Mouse (Mus musculus) limb, embryonic 14.5 days (tissue): ENCODE results near the gene Shld2. TPM values are rescaled to one million over a fixed set of nuclear protein-coding genes. Genes with fewer than 3 reads are reported as not detected.

Source experiments
- ATAC-seq: fragments of 200-750 bp; cut with Nextera tagmentation; 2 replicates; pipeline ENCODE4 v1.8.0; 2017; ENCODE audit warnings: low read depth, moderate number of reproducible peaks, moderate TSS enrichment; ENCODE audit not compliant: low FRiP score
- DNase-seq: peaks from one replicate; pipeline ENCODE4 v3.0.0-alpha.2; 2015; ENCODE audit warnings: low spot score
- H3K27ac ChIP-seq: fragments of 300-500 bp; sonication (generic); replicated peaks from 2 replicates; pipeline ENCODE4 v1.5.1; 2014; ENCODE audit warnings: low read depth, mild to moderate bottlenecking, low read length, moderate library complexity, mixed read lengths
- H3K27me3 ChIP-seq: fragments of 300-500 bp; sonication (generic); 2 replicates; pipeline ENCODE4 v1.6.1; 2014; ENCODE audit warnings: low read length, mixed read lengths; ENCODE audit not compliant: control insufficient read depth, insufficient read depth
- H3K36me3 ChIP-seq: fragments of 300-500 bp; sonication (generic); 2 replicates; pipeline ENCODE4 v1.6.1; 2014; ENCODE audit warnings: mild to moderate bottlenecking, low read length, moderate library complexity, mixed read lengths; ENCODE audit not compliant: control insufficient read depth, insufficient read depth
- H3K4me1 ChIP-seq: fragments of 300-500 bp; sonication (generic); 2 replicates; pipeline ENCODE4 v1.6.1; 2014; ENCODE audit warnings: antibody characterized with exemption, low read length, mixed read lengths; ENCODE audit not compliant: control insufficient read depth, insufficient read depth
- H3K4me2 ChIP-seq: fragments of 300-500 bp; sonication (generic); replicated peaks from 2 replicates; pipeline ENCODE4 v1.6.1; 2014; ENCODE audit warnings: low read depth, mild to moderate bottlenecking, low read length, moderate library complexity; ENCODE audit not compliant: severe bottlenecking
- H3K4me3 ChIP-seq: fragments of 300-500 bp; sonication (generic); replicated peaks from 2 replicates; pipeline ENCODE4 v1.5.1; 2014; ENCODE audit warnings: low read length
- H3K9ac ChIP-seq: fragments of 300-500 bp; sonication (generic); 2 replicates; pipeline ENCODE4 v1.6.1; 2014; ENCODE audit warnings: mild to moderate bottlenecking, low read depth, low read length, moderate library complexity; ENCODE audit not compliant: severe bottlenecking
- H3K9me3 ChIP-seq: fragments of 300-500 bp; sonication (generic); 2 replicates; pipeline ENCODE4 v1.6.1; 2016; ENCODE audit warnings: low read length; ENCODE audit not compliant: control insufficient read depth
- POLR2A ChIP-seq: fragments of 200-500 bp; IDR thresholded peaks from 2 replicates; pipeline ENCODE4 v1.8.0; 2012; ENCODE audit warnings: inconsistent platforms, mild to moderate bottlenecking, moderate library complexity, borderline replicate concordance; ENCODE audit not compliant: insufficient read depth, insufficient read length; ENCODE audit errors: extremely low read depth
- WGBS: fragments of 180-500 bp; shearing (Covaris S2); extraction: QIAGEN DNeasy Blood & Tissue Kit; methylation state at CpG from one replicate; pipeline ENCODE4 v1.1.7; 2014; 5-methylcytosine and 5-hydroxymethylcytosine counted together
- polyA plus RNA-seq, 2 experiments: library from polyadenylated mRNA; depleted of rRNA in 1 of 2; stranded (reverse) in 1 of 2; unstranded in 1 of 2; fragments of >200 nt; fragmentation: Nextera tagmentation in 1 of 2; extraction: Ambion mirVana in 1 of 2; gene quantifications; 2 replicates each; pipeline versions ENCODE4 v1.2.1 to v1.2.3; 2012 to 2014

Shld2 gene
- polyA plus RNA-seq, 2 experiments, result 6.7 to 11.7 TPM

DNA sequence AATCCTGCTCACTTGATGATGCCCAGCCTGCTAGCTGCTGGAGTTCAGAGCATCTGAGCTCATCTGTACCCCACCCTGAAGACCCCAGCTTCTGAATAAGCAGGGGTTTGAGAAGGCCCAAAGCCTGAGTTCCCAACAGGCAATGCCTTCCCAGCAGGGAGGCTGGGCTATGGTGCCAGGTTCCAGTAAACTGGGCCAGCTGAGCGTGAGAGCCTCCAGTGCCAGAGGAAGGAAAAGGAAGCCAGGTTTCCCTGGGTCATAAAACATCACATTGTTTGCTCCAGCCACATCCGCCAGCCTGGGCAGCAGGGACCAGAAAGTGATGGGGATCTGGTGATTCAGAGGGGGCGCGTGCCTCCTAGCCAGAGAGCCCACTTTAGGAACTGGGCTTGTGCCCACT lies 83.7 kb downstream of the Shld2 start:
- Histone ChIP-seq H3K4me2 (no peak overlapping the region), H3K4me1 (no peaks in the 10 kb centered on the region), H3K27me3 (no peaks in the 10 kb centered on the region), H3K36me3 (no peaks in the 10 kb centered on the region), H3K9me3 (no peaks in the 10 kb centered on the region; the same call in 1 of the 2 replicates), H3K4me3 (no peak overlapping the region), H3K27ac (no peak overlapping the region), H3K9ac (no peak overlapping the region)
- ATAC-seq (no peak), DNase-seq (no peak)
- 57% methylated on average over 4 of the region's 4 CpGs for WGBS
- no peak for TF ChIP-seq POLR2A

DNA sequence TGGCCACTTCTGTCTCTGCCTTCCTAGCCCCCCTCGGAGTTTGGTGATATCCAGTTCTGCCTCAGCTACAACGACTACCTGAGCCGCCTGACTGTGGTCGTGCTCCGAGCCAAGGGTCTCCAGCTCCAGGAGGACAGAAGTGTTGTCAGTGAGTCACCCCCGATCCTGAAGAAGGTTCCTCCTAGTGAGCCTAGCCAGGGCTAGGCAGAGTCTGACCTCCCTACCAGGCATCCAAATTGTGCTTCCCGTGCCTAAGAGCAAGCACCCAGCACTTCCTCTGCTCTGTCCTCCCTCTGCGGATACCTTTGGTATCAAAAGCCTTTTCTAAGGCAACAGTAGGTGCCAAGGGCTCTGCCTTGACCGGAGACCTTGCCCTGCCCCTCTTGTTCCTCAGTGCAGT lies 84.3 kb downstream of the Shld2 start:
- Histone ChIP-seq H3K4me2 (no peak overlapping the region), H3K4me1 (no peaks in the 10 kb centered on the region), H3K9me3 (no peaks in the 10 kb centered on the region), H3K27me3 (no peaks in the 10 kb centered on the region), H3K36me3 (no peaks in the 10 kb centered on the region), H3K4me3 (no peak overlapping the region), H3K9ac (no peak overlapping the region), H3K27ac (no peak overlapping the region)
- TF ChIP-seq POLR2A, result no peak
- no peak for DNase-seq
- no peak for ATAC-seq
- 85% methylated on average over 9 of the region's 9 CpGs for WGBS

DNA sequence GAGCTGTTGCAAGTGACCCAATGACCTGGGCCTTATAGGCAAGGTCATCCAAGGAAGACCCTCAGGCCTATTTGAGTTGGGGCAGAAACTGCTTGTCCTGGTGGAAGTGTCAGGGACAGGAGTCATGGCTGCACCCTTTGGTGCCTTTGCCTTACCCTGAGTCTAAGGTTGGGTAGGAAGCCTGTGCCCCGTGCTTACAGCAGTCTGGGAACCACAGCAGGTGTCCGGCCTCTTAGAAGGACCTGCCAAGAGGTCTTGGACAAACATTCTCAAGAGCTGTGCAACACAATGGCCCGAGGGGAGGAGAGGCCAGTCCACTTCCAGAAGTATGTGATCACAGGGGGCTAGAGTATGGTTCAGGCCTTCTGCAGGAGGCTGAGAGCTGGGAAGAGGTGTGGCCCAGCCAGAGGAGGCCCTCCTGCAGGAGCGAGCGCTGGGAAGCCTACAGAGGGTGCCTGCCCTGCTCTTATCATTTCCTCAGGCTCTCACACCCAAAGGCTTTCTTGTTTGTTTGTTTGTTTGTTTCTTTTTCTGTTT lies 86.9 kb downstream of the Shld2 start:
- Histone ChIP-seq H3K4me3 (no peak overlapping the region), H3K9ac (no peak overlapping the region), H3K9me3 (no peaks in the 10 kb centered on the region), H3K27me3 (peaks cover 15% of the 10 kb centered on the region), H3K27ac (no peak overlapping the region), H3K4me1 (0 out of 2 replicates have a peak, but pooled peaks cover 4% of the 10 kb centered on the region), H3K4me2 (no peak overlapping the region), H3K36me3 (no peaks in the 10 kb centered on the region)
- no peak for TF ChIP-seq POLR2A
- ATAC-seq, result no peak
- DNase-seq, result no peak
- WGBS, result 63% methylated on average over 3 of the region's 5 CpGs

DNA sequence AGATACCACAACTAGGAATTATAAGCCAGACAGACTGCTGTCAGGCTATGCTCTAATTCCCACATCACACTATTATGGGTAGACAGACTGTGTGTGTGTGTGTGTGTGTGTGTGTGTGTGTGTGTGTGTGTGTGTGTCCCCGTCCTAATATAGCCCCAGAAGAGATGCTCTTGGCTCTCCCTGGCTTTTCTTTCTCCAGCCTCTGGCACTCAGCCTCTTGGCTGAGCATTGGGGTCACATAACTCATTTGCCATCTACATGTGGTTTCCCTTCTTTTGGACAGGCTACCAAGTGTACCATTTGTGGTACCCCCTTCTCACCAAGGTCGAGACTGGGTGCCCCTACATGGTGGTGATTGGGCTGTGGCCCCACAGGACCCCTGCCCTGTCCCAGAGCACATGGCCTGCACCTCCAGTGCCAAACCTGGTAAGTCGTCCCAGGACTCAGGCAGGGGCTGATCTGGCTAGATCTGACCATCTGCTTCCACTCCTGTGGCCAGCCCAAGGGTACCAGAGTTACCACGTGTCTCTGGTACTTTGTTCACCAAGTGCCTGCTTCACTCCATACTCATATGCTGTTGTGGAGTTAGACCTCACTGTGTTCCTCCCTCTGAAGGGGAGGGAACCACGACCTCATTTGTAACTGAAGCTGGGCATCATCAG lies 88.7 kb downstream of the Shld2 start:
- DNase-seq, result no peak
- Histone ChIP-seq H3K4me3 (no peak overlapping the region), H3K9ac (no peak overlapping the region), H3K36me3 (no peaks in the 10 kb centered on the region), H3K9me3 (no peaks in the 10 kb centered on the region), H3K4me1 (0 out of 2 replicates have a peak, but pooled peaks cover 4% of the 10 kb centered on the region), H3K4me2 (no peak overlapping the region), H3K27ac (no peak overlapping the region), H3K27me3 (peaks cover 15% of the 10 kb centered on the region)
- ATAC-seq, result no peak
- 72% methylated on average over 5 of the region's 5 CpGs for WGBS
- no peak for TF ChIP-seq POLR2A

DNA sequence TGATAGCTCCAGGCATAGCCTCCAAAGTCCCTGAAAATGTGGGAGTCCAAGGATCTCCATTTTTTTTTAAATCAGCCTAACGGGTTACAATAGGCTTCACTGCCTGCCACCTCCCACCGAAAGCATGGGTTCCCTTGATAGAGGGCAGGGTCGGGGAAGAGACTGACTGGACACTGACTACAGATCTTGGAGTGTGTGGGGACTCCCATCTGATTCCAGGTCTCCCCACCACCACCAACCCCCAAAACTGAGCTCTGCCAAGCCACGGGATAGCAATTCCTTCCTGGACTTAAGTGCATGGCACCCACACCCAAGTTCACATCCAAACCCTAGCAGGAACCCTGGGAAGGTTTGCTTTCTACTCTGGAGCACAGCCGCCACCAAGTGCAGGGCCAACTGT lies 89.9 kb downstream of the Shld2 start:
- Histone ChIP-seq H3K9me3 (no peaks in the 10 kb centered on the region), H3K4me2 (no peak overlapping the region), H3K27ac (no peak overlapping the region), H3K4me3 (no peak overlapping the region; the same call in 1 of the 2 replicates), H3K36me3 (no peaks in the 10 kb centered on the region), H3K9ac (no peak overlapping the region), H3K27me3 (peaks cover 15% of the 10 kb centered on the region), H3K4me1 (0 out of 2 replicates have a peak, but pooled peaks cover 4% of the 10 kb centered on the region)
- no peak for ATAC-seq
- WGBS, result 69% methylated on average over 5 of the region's 5 CpGs
- DNase-seq, result no peak
- TF ChIP-seq POLR2A, result no peak
